In genomic region chr4:133841035-133841434, GRCm38 (mm10) we compare ENCODE assay signal across 9 mouse cellular contexts. TPM values are rescaled to one million over a fixed set of nuclear protein-coding genes. Genes with fewer than 3 reads are reported as not detected.
DNase-seq lines count a peak whose midpoint lies in the region; ATAC-seq and TF ChIP-seq lines count a peak whose summit lies in the region.
"Had no signal": no experiment of that assay in that cellular context is flagged by ENCODE, and none has a peak within 500 bp of the region (broad histone marks: within the 10 kb centered on the region; RNA-seq: fewer than 3 reads in every experiment).

No protein-coding gene starts in this region.

- no peak for TF ChIP-seq CTCF in left cerebral cortex, adult 2 months (IDR thresholded peaks at IDR 0.05)

- H3K4me3 ChIP-seq in left cerebral cortex, adult 2 months = no peak overlapping the region
- H3K4me3 ChIP-seq in liver, embryonic 16.5 days (ENCODE audit: low read depth, low read length) = no peak overlapping the region
- no peak overlapping the region for H3K4me3 ChIP-seq in midbrain, embryonic 13.5 days (replicated peaks)
- no peak overlapping the region for H3K4me3 ChIP-seq in forebrain, embryonic 15.5 days

- H3K27ac ChIP-seq in left cerebral cortex, adult 2 months = no peak overlapping the region
- H3K27ac ChIP-seq in liver, embryonic 16.5 days (ENCODE audit: low read length) = peak overlapping the region; percentile 37; the same call in 1 of the 2 replicates
- H3K27ac ChIP-seq in midbrain, embryonic 13.5 days = no peak overlapping the region
- no peak overlapping the region for H3K27ac ChIP-seq in forebrain, embryonic 15.5 days (replicated peaks)

- peak; percentile 46 for ATAC-seq in liver, embryonic 16.5 days (ENCODE audit: low read depth)
- no peak for ATAC-seq in midbrain, embryonic 13.5 days
- no peak for ATAC-seq in forebrain, embryonic 15.5 days (replicated peaks)

- H3K9ac ChIP-seq in liver, embryonic 16.5 days (ENCODE audit: low read depth, low read length) = no peak overlapping the region
- H3K9ac ChIP-seq in midbrain, embryonic 13.5 days (replicated peaks) = no peak overlapping the region
- H3K9ac ChIP-seq in forebrain, embryonic 15.5 days (replicated peaks) = no peak overlapping the region
- H3K9ac ChIP-seq: lung, embryonic 14.5 days had no signal

- DNase-seq in left cerebral cortex, adult 2 months (ENCODE audit: extremely low spot score in 1 of 2, low spot score in 2 of 2) = peak; percentile 54 to 58
- DNase-seq in left cerebral cortex, postnatal 10 days (ENCODE audit: extremely low spot score in 1 of 2, low spot score in 2 of 2) = no peak
- peak; percentile 82 for DNase-seq in WW6 (ENCODE audit: low read depth, low spot score)
- peak; percentile 27 for DNase-seq in telencephalon, adult 2 months (ENCODE audit: low read depth, low spot score)
- no peak for DNase-seq in layer of hippocampus, adult 18-20 months (ENCODE audit: low spot score in 2 of 2)
- DNase-seq: lung, embryonic 14.5 days had no signal

- H3K36me3 ChIP-seq in liver, embryonic 16.5 days (ENCODE audit: control insufficient read depth, insufficient read depth) = no peaks in the 10 kb centered on the region
- H3K36me3 ChIP-seq in midbrain, embryonic 13.5 days = no peaks in the 10 kb centered on the region
- no peaks in the 10 kb centered on the region for H3K36me3 ChIP-seq in forebrain, embryonic 15.5 days

- no peaks in the 10 kb centered on the region; the same call in none of the 2 replicates for H3K4me1 ChIP-seq in liver, embryonic 16.5 days (ENCODE audit: control insufficient read depth, low read depth, low read length)
- H3K4me1 ChIP-seq in midbrain, embryonic 13.5 days (replicated peaks) = no peaks in the 10 kb centered on the region
- no peaks in the 10 kb centered on the region for H3K4me1 ChIP-seq in forebrain, embryonic 15.5 days

- H3K9me3 ChIP-seq in liver, embryonic 16.5 days (replicated peaks; ENCODE audit: control insufficient read depth, low read length) = no peaks in the 10 kb centered on the region
- no peaks in the 10 kb centered on the region for H3K9me3 ChIP-seq in midbrain, embryonic 13.5 days
- no peaks in the 10 kb centered on the region for H3K9me3 ChIP-seq in forebrain, embryonic 15.5 days

- intact Hi-C loops in left cerebral cortex, adult 2 months (cut with DNase I) = no loop called here
- intact Hi-C loops in left cerebral cortex, postnatal 10 days (cut with DNase I) = no loop called here

- no peak overlapping the region for H3K4me2 ChIP-seq in liver, embryonic 16.5 days (ENCODE audit: low read depth, low read length)
- no peak overlapping the region for H3K4me2 ChIP-seq in midbrain, embryonic 13.5 days (replicated peaks)
- H3K4me2 ChIP-seq in forebrain, embryonic 15.5 days (replicated peaks) = no peak overlapping the region
- H3K4me2 ChIP-seq: lung, embryonic 14.5 days had no signal

- 16% methylated on average over 9 of the region's 9 CpGs for WGBS in liver, embryonic 16.5 days (ENCODE audit: insufficient replicate concordance)
- WGBS in midbrain, embryonic 13.5 days = 44% methylated on average over 9 of the region's 9 CpGs
- 46% methylated on average over 9 of the region's 9 CpGs for WGBS in forebrain, embryonic 15.5 days

- H3K27me3 ChIP-seq in liver, embryonic 16.5 days (ENCODE audit: control insufficient read depth, insufficient read depth, low read depth, low read length) = no peaks in the 10 kb centered on the region
- H3K27me3 ChIP-seq in midbrain, embryonic 13.5 days = no peaks in the 10 kb centered on the region
- no peaks in the 10 kb centered on the region for H3K27me3 ChIP-seq in forebrain, embryonic 15.5 days

RNA-seq across cellular contexts. Expression of gene Rps6ka1, which starts 46.6 kb away (rescaled TPM):
- total RNA-seq in left cerebral cortex, adult 2 months (2021) = 10 to 100 TPM; 11.8 to 12.6 TPM
- total RNA-seq in left cerebral cortex, postnatal 10 days (2021) = 10 to 100 TPM; 11.0 to 15.2 TPM
- polyA plus RNA-seq in liver, embryonic 16.5 days (2015; fragmentation: Nextera tagmentation; extraction: Ambion mirVana) = 69.9 and 79.4 TPM in 2 replicates
- 19.0 and 19.2 TPM in 2 replicates for polyA plus RNA-seq in midbrain, embryonic 13.5 days (2015; fragmentation: Nextera tagmentation; extraction: Ambion mirVana)
- total RNA-seq in layer of hippocampus, adult 18-20 months (2021) = 10 to 100 TPM; 10.6 to 10.9 TPM
- 15.6 and 16.5 TPM in 2 replicates for polyA plus RNA-seq in forebrain, embryonic 15.5 days (2015; fragmentation: Nextera tagmentation; extraction: Ambion mirVana)

Comparison
In these comparisons a context has a peak if more than half of its experiments do, and no peak if none do; other contexts are left out.
1. DNase-seq: peak in left cerebral cortex, adult 2 months (2 of 2), WW6 (single experiment) and telencephalon, adult 2 months (single experiment); none in left cerebral cortex, postnatal 10 days (0 of 2) and layer of hippocampus, adult 18-20 months (0 of 2).